ENCODE assay signal across 8 mouse cellular contexts in genomic region chr19:53704895-53705823, GRCm38 (mm10). TPM values are rescaled to one million over a fixed set of nuclear protein-coding genes. Genes with fewer than 3 reads are reported as not detected.
DNase-seq lines count a peak whose midpoint lies in the region; ATAC-seq and TF ChIP-seq lines count a peak whose summit lies in the region.

No protein-coding gene starts in this region.

- H3K9ac ChIP-seq in heart, embryonic 16.5 days (ENCODE audit: low read length) = peak overlapping the region; percentile 68
- H3K9ac ChIP-seq in liver, adult 2 months (ENCODE audit: low read depth, low read length) = peak overlapping the region; percentile 2; the same call in 1 of the 2 replicates
- no peak overlapping the region for H3K9ac ChIP-seq in stomach, embryonic 15.5 days

- TF ChIP-seq CTCF in liver, adult 2 months (IDR thresholded peaks at IDR 0.05; ENCODE audit: low read depth, low read length) = peak; percentile 85

- peaks cover 43% of the 10 kb centered on the region for H3K4me1 ChIP-seq in heart, embryonic 16.5 days (ENCODE audit: control insufficient read depth, insufficient read depth, low read length)
- H3K4me1 ChIP-seq in liver, adult 2 months (ENCODE audit: control insufficient read depth, insufficient read depth, low read length) = no peaks in the 10 kb centered on the region
- 0 out of 2 replicates have a peak, but pooled peaks cover 3% of the 10 kb centered on the region for H3K4me1 ChIP-seq in stomach, embryonic 15.5 days

- H3K4me3 ChIP-seq in heart, embryonic 16.5 days (ENCODE audit: low read length) = peak overlapping the region; percentile 47
- no peak overlapping the region for H3K4me3 ChIP-seq in liver, adult 2 months (ENCODE audit: insufficient read depth, low read depth, low read length)
- peak overlapping the region; percentile 38 for H3K4me3 ChIP-seq in stomach, embryonic 15.5 days (replicated peaks)

- no peaks in the 10 kb centered on the region for H3K79me2 ChIP-seq in liver, adult 2 months (ENCODE audit: control insufficient read depth, insufficient read depth, low read length)

- peak overlapping the region; percentile 59 for H3K27ac ChIP-seq in heart, embryonic 16.5 days (ENCODE audit: low read length)
- no peak overlapping the region for H3K27ac ChIP-seq in liver, adult 2 months (replicated peaks; ENCODE audit: insufficient read depth, low read depth, low read length)
- no peak overlapping the region for H3K27ac ChIP-seq in stomach, embryonic 15.5 days

- H3K36me3 ChIP-seq in heart, embryonic 16.5 days (ENCODE audit: control insufficient read depth, insufficient read depth) = no peaks in the 10 kb centered on the region
- H3K36me3 ChIP-seq in liver, adult 2 months (ENCODE audit: control insufficient read depth, insufficient read depth, low read length) = no peaks in the 10 kb centered on the region
- no peaks in the 10 kb centered on the region for H3K36me3 ChIP-seq in stomach, embryonic 15.5 days

- 12% methylated on average over 27 of the region's 29 CpGs for WGBS in heart, embryonic 16.5 days
- 9% methylated on average over 29 of the region's 29 CpGs for WGBS in liver, adult 2 months
- 3% methylated on average over 26 of the region's 29 CpGs for WGBS in stomach, embryonic 15.5 days

- H3K4me2 ChIP-seq in heart, embryonic 16.5 days (ENCODE audit: low read depth, low read length) = peak overlapping the region; percentile 70
- H3K4me2 ChIP-seq in stomach, embryonic 15.5 days = peak overlapping the region; percentile 80

- no peaks in the 10 kb centered on the region for H3K9me3 ChIP-seq in heart, embryonic 16.5 days (replicated peaks; ENCODE audit: control insufficient read depth, low read length)
- no peaks in the 10 kb centered on the region for H3K9me3 ChIP-seq in stomach, embryonic 15.5 days

- ATAC-seq in heart, embryonic 16.5 days (replicated peaks; ENCODE audit: extremely low read depth, insufficient read depth, low FRiP score) = peak; percentile 49; the same call in 1 of the 2 replicates
- ATAC-seq in stomach, embryonic 15.5 days (ENCODE audit: insufficient read depth, low FRiP score, low read depth) = peak; percentile 80

- TF ChIP-seq POLR2A in liver, adult 2 months (IDR thresholded peaks at IDR 0.05; ENCODE audit: extremely low read depth, insufficient read depth, low read length) = no peak

- no peaks in the 10 kb centered on the region for H3K27me3 ChIP-seq in heart, embryonic 16.5 days (ENCODE audit: control insufficient read depth, insufficient read depth, low read length)
- no peaks in the 10 kb centered on the region for H3K27me3 ChIP-seq in liver, adult 2 months (ENCODE audit: control insufficient read depth, insufficient read depth, low read length)
- no peaks in the 10 kb centered on the region for H3K27me3 ChIP-seq in stomach, embryonic 15.5 days (replicated peaks)

- peak; percentile 42 to 79 for DNase-seq in adrenal gland, adult (ENCODE audit: inconsistent age in 2 of 2, low spot score in 1 of 2)
- DNase-seq in adrenal gland, adult 8-10 months = no peak
- DNase-seq in embryo, embryonic 11.5 days (ENCODE audit: low read depth, low spot score) = peak; percentile 46
- peak; percentile 71 to 74 for DNase-seq in kidney, postnatal 25 days
- DNase-seq in liver, adult 2 months (ENCODE audit: extremely low read depth, low read depth, low spot score) = peak; percentile 16
- DNase-seq in naive thymus-derived CD4-positive, alpha-beta T cell, adult 2 months (ENCODE audit: low read depth) = peak; percentile 30

RNA-seq across cellular contexts. Expression of gene Rbm20, which starts 28.1 kb away (rescaled TPM):
- 1 to 10 TPM; 1.4 to 1.9 (median 1.7) TPM for total RNA-seq in adrenal gland, adult 8-10 months (2022)
- 48.1 and 50.7 TPM in 2 replicates for polyA plus RNA-seq in heart, embryonic 16.5 days (2015; fragmentation: Nextera tagmentation; extraction: Ambion mirVana)
- total RNA-seq in liver, adult 2 months (2014; rRNA removed) = 1.7 and 1.8 TPM in 2 replicates
- 0.31 and 0.45 TPM in 2 replicates for polyA plus RNA-seq in liver, adult 2 months (2012; rRNA removed)
- polyA plus RNA-seq in stomach, embryonic 15.5 days (2015; fragmentation: Nextera tagmentation; extraction: Ambion mirVana) = 0.59 and 0.96 TPM in 2 replicates

Comparison
In these comparisons a context has a peak if more than half of its experiments do, and no peak if none do; other contexts are left out.
1. RNA of gene Rbm20, which starts 28.1 kb away (polyA plus RNA-seq): 48.1 to 50.7 TPM in heart, embryonic 16.5 days; 0.59 to 0.96 TPM in stomach, embryonic 15.5 days and 0.31 to 0.45 TPM in liver, adult 2 months; every median in the first group is over 10 times any median in the second.